Mouse (Mus musculus): ENCODE data around the gene Baiap2. TPM values are rescaled to one million over a fixed set of nuclear protein-coding genes. Genes with fewer than 3 reads are reported as not detected.

Gene Baiap2
- polyA plus RNA-seq, 1 experiment = 78.1 TPM

- Histone ChIP-seq H3K27ac (ENCODE audit: insufficient read depth, low read depth, low read length) (peak overlapping the region; percentile 91), H3K4me1 (ENCODE audit: control insufficient read depth, insufficient read depth, low read length) (peaks cover 38% of the 10 kb centered on the region), H3K36me3 (ENCODE audit: control insufficient read depth, insufficient read depth, low read length) (peaks cover 1% of the 10 kb centered on the region; the same call in 1 of the 2 replicates), H3K27me3 (replicated peaks; ENCODE audit: control insufficient read depth, insufficient read depth, low read length) (no peaks in the 10 kb centered on the region), H3K4me3 (ENCODE audit: insufficient read depth, low read depth, low read length) (peak overlapping the region; percentile 77)
- 0% methylated on average over 23 of the region's 26 CpGs for WGBS
- TF ChIP-seq CTCF (conservative IDR thresholded peaks at IDR 0.05; ENCODE audit: insufficient read depth, insufficient read length, low read depth, low read length) (no peak), POLR2A (IDR thresholded peaks at IDR 0.05; ENCODE audit: low read depth, low read length) (no peak)
- DNase-seq = no peak
Measured at GRCm38 (mm10) chr11:119913935-119914314, 28.6 kb upstream of the Baiap2 start.

GRCm38 (mm10) chr11:119914381-119914780 is 28.2 kb upstream of the Baiap2 start:
- DNase-seq = no peak
- peak overlapping the region; percentile 91 for H3K27ac ChIP-seq (ENCODE audit: insufficient read depth, low read depth, low read length)
- peaks cover 1% of the 10 kb centered on the region; the same call in 1 of the 2 replicates for H3K36me3 ChIP-seq (ENCODE audit: control insufficient read depth, insufficient read depth, low read length)
- whole genome bisulfite sequencing = 10% methylated on average over 4 of the region's 4 CpGs
- H3K27me3 ChIP-seq (replicated peaks; ENCODE audit: control insufficient read depth, insufficient read depth, low read length) = no peaks in the 10 kb centered on the region
- TF ChIP-seq POLR2A (IDR thresholded peaks at IDR 0.05; ENCODE audit: low read depth, low read length) (no peak), CTCF (conservative IDR thresholded peaks at IDR 0.05; ENCODE audit: insufficient read depth, insufficient read length, low read depth, low read length) (no peak)
- H3K4me3 ChIP-seq (ENCODE audit: insufficient read depth, low read depth, low read length) = peak overlapping the region; percentile 77
- peaks cover 38% of the 10 kb centered on the region for H3K4me1 ChIP-seq (ENCODE audit: control insufficient read depth, insufficient read depth, low read length)

GRCm38 (mm10) chr11:119915666-119916065 is 26.9 kb upstream of the Baiap2 start:
- Histone ChIP-seq H3K27me3 (replicated peaks; ENCODE audit: control insufficient read depth, insufficient read depth, low read length) (no peaks in the 10 kb centered on the region), H3K27ac (ENCODE audit: insufficient read depth, low read depth, low read length) (peak overlapping the region; percentile 91), H3K36me3 (ENCODE audit: control insufficient read depth, insufficient read depth, low read length) (peaks cover 1% of the 10 kb centered on the region; the same call in 1 of the 2 replicates), H3K4me3 (ENCODE audit: insufficient read depth, low read depth, low read length) (peak overlapping the region; percentile 77; the same call in 1 of the 2 replicates), H3K4me1 (ENCODE audit: control insufficient read depth, insufficient read depth, low read length) (peaks cover 41% of the 10 kb centered on the region)
- DNase-seq = peak; percentile 78
- 18% methylated on average over 9 of the region's 9 CpGs for WGBS
- TF ChIP-seq POLR2A (IDR thresholded peaks at IDR 0.05; ENCODE audit: low read depth, low read length) = no peak

- peak overlapping the region; percentile 91 for H3K27ac ChIP-seq (ENCODE audit: insufficient read depth, low read depth, low read length)
- WGBS = 24% methylated on average over 15 of the region's 15 CpGs
- peaks cover 41% of the 10 kb centered on the region for H3K4me1 ChIP-seq (ENCODE audit: control insufficient read depth, insufficient read depth, low read length)
- TF ChIP-seq CTCF (conservative IDR thresholded peaks at IDR 0.05; ENCODE audit: insufficient read depth, insufficient read length, low read depth, low read length) (no peak), POLR2A (IDR thresholded peaks at IDR 0.05; ENCODE audit: low read depth, low read length) (peak; percentile 20)
- peaks cover 1% of the 10 kb centered on the region; the same call in 1 of the 2 replicates for H3K36me3 ChIP-seq (ENCODE audit: control insufficient read depth, insufficient read depth, low read length)
- peak; percentile 96 for DNase-seq
- peak overlapping the region; percentile 53 for H3K4me3 ChIP-seq (ENCODE audit: insufficient read depth, low read depth, low read length)
- H3K27me3 ChIP-seq (replicated peaks; ENCODE audit: control insufficient read depth, insufficient read depth, low read length) = no peaks in the 10 kb centered on the region
Measured at GRCm38 (mm10) chr11:119916102-119916790, 26.3 kb upstream of the Baiap2 start.

- H3K27ac ChIP-seq (ENCODE audit: insufficient read depth, low read depth, low read length) = peak overlapping the region; percentile 91
- H3K27me3 ChIP-seq (replicated peaks; ENCODE audit: control insufficient read depth, insufficient read depth, low read length) = no peaks in the 10 kb centered on the region
- no peak for TF ChIP-seq CTCF (conservative IDR thresholded peaks at IDR 0.05; ENCODE audit: insufficient read depth, insufficient read length, low read depth, low read length)
- TF ChIP-seq POLR2A (IDR thresholded peaks at IDR 0.05; ENCODE audit: low read depth, low read length) = peak; percentile 29
- peaks cover 1% of the 10 kb centered on the region; the same call in 1 of the 2 replicates for H3K36me3 ChIP-seq (ENCODE audit: control insufficient read depth, insufficient read depth, low read length)
- peaks cover 41% of the 10 kb centered on the region for H3K4me1 ChIP-seq (ENCODE audit: control insufficient read depth, insufficient read depth, low read length)
- peak overlapping the region; percentile 53 for H3K4me3 ChIP-seq (ENCODE audit: insufficient read depth, low read depth, low read length)
- 53% methylated on average over 21 of the region's 21 CpGs for WGBS
- DNase-seq = peak; percentile 91
Measured at GRCm38 (mm10) chr11:119916834-119917469, 25.6 kb upstream of the Baiap2 start.

- Histone ChIP-seq H3K4me1 (ENCODE audit: control insufficient read depth, insufficient read depth, low read length) (peaks cover 30% of the 10 kb centered on the region), H3K36me3 (ENCODE audit: control insufficient read depth, insufficient read depth, low read length) (peaks cover 1% of the 10 kb centered on the region; the same call in 1 of the 2 replicates), H3K27me3 (replicated peaks; ENCODE audit: control insufficient read depth, insufficient read depth, low read length) (no peaks in the 10 kb centered on the region), H3K4me3 (ENCODE audit: insufficient read depth, low read depth, low read length) (no peak overlapping the region), H3K27ac (ENCODE audit: insufficient read depth, low read depth, low read length) (no peak overlapping the region)
- TF ChIP-seq POLR2A (IDR thresholded peaks at IDR 0.05; ENCODE audit: low read depth, low read length) (no peak), CTCF (conservative IDR thresholded peaks at IDR 0.05; ENCODE audit: insufficient read depth, insufficient read length, low read depth, low read length) (no peak)
- 76% methylated on average over 7 of the region's 7 CpGs for WGBS
- peak; percentile 63 for DNase-seq
Measured at GRCm38 (mm10) chr11:119918521-119918920, 24.0 kb upstream of the Baiap2 start.

GRCm38 (mm10) chr11:119919432-119919831 is 23.1 kb upstream of the Baiap2 start:
- Histone ChIP-seq H3K4me1 (ENCODE audit: control insufficient read depth, insufficient read depth, low read length) (peaks cover 30% of the 10 kb centered on the region), H3K27ac (ENCODE audit: insufficient read depth, low read depth, low read length) (no peak overlapping the region), H3K27me3 (replicated peaks; ENCODE audit: control insufficient read depth, insufficient read depth, low read length) (no peaks in the 10 kb centered on the region), H3K36me3 (ENCODE audit: control insufficient read depth, insufficient read depth, low read length) (peaks cover 1% of the 10 kb centered on the region; the same call in 1 of the 2 replicates), H3K4me3 (ENCODE audit: insufficient read depth, low read depth, low read length) (no peak overlapping the region)
- WGBS = 76% methylated on average over 4 of the region's 4 CpGs
- peak; percentile 51 for DNase-seq
- TF ChIP-seq CTCF (conservative IDR thresholded peaks at IDR 0.05; ENCODE audit: insufficient read depth, insufficient read length, low read depth, low read length) = no peak
- no peak for TF ChIP-seq POLR2A (IDR thresholded peaks at IDR 0.05; ENCODE audit: low read depth, low read length)

Data from kidney, adult 2 months (tissue).